Mouse (Mus musculus): Measurements from ENCODE around the gene Dock2. TPM values are rescaled to one million over a fixed set of nuclear protein-coding genes. Genes with fewer than 3 reads are reported as not detected.

Gene Dock2
- total and polyA plus RNA-seq, 3 experiments: 60.9 to 101 (median 77.9) TPM

- Histone ChIP-seq H3K27ac (ENCODE audit: control insufficient read depth, low read depth, low read length) (no peak overlapping the region), H3K79me2 (ENCODE audit: control insufficient read depth, insufficient read depth, low read length, poor library complexity) (peaks cover 44% of the 10 kb centered on the region), H3K9ac (ENCODE audit: control insufficient read depth, low read depth, low read length, poor library complexity, severe bottlenecking) (no peak overlapping the region), H3K4me1 (ENCODE audit: control insufficient read depth in 1 of 2, insufficient read depth in 2 of 2, low read length in 2 of 2) (peaks cover 25 to 36% of the 10 kb centered on the region in 2 experiments), H3K9me3 (replicated peaks; ENCODE audit: insufficient read depth, low read length) (no peaks in the 10 kb centered on the region), H3K27me3 (ENCODE audit: control insufficient read depth in 1 of 2, insufficient read depth in 2 of 2, low read length in 2 of 2) (no peaks in the 10 kb centered on the region), H3K36me3 (ENCODE audit: control insufficient read depth in 1 of 2, insufficient read depth in 2 of 2, low read length in 2 of 2) (peaks cover 28 to 56% of the 10 kb centered on the region in 2 experiments), H3K4me3 (ENCODE audit: control insufficient read depth in 1 of 2, insufficient read depth in 1 of 2, low read depth in 2 of 2, low read length in 2 of 2) (no peak overlapping the region)
- no peak for TF ChIP-seq ZMIZ1 (IDR thresholded peaks at IDR 0.05; ENCODE audit: low read depth, low read length)
- TF ChIP-seq TAL1 (IDR thresholded peaks at IDR 0.05; ENCODE audit: low read length): no peak
- TF ChIP-seq GABPA (IDR thresholded peaks at IDR 0.05; ENCODE audit: low read depth, low read length): no peak
- TF ChIP-seq ZC3H11A (IDR thresholded peaks at IDR 0.05; ENCODE audit: low read depth, low read length): no peak
- no peak for TF ChIP-seq EP300 (IDR thresholded peaks at IDR 0.05; ENCODE audit: low read depth in 1 of 2, low read length in 2 of 2)
- no peak for TF ChIP-seq SMC3 (IDR thresholded peaks at IDR 0.05; ENCODE audit: low read depth, low read length)
- TF ChIP-seq KAT2A (conservative IDR thresholded peaks at IDR 0.05; ENCODE audit: low read depth, low read length): no peak
- no peak for TF ChIP-seq RCOR1 (IDR thresholded peaks at IDR 0.05; ENCODE audit: low read depth, low read length)
- no peak for TF ChIP-seq ZKSCAN1 (IDR thresholded peaks at IDR 0.05; ENCODE audit: low read depth, low read length)
- no peak for TF ChIP-seq CHD1 (IDR thresholded peaks at IDR 0.05; ENCODE audit: low read depth, low read length)
- no peak for TF ChIP-seq MYB (IDR thresholded peaks at IDR 0.05; ENCODE audit: low read depth, low read length)
- no peak for TF ChIP-seq USF2 (IDR thresholded peaks at IDR 0.05; ENCODE audit: borderline replicate concordance in 1 of 2, insufficient read depth in 1 of 2, low read depth in 1 of 2, low read length in 2 of 2)
- TF ChIP-seq JUND (IDR thresholded peaks at IDR 0.05; ENCODE audit: low read depth, low read length): no peak
- TF ChIP-seq CTCF (IDR thresholded peaks at IDR 0.05 in 2 of 3, conservative IDR thresholded peaks at IDR 0.05 in 1 of 3; ENCODE audit: control insufficient read depth in 1 of 3, insufficient read depth in 1 of 3, low read depth in 2 of 3, low read length in 3 of 3, poor library complexity in 1 of 3, severe bottlenecking in 1 of 3): no peak
- no peak for TF ChIP-seq POLR2A (IDR thresholded peaks at IDR 0.05; ENCODE audit: control insufficient read depth in 1 of 2, insufficient read depth in 1 of 2, low read depth in 1 of 2, low read length in 2 of 2, poor library complexity in 1 of 2)
- TF ChIP-seq GATA1 (IDR thresholded peaks at IDR 0.05; ENCODE audit: low read depth, low read length): no peak
- no peak for TF ChIP-seq USF1 (IDR thresholded peaks at IDR 0.05; ENCODE audit: low read depth, low read length)
- TF ChIP-seq ETS1 (IDR thresholded peaks at IDR 0.05; ENCODE audit: low read depth, low read length): no peak
- TF ChIP-seq BHLHE40 (IDR thresholded peaks at IDR 0.05; ENCODE audit: borderline replicate concordance, low read depth, low read length): no peak
- no peak for DNase-seq (ENCODE audit: low read depth, low spot score)
These were observed 44.7 kb downstream of the Dock2 start for GRCm38 (mm10) chr11:34738945-34739344.

GRCm38 (mm10) chr11:34737193-34737592 lies 46.5 kb downstream of the Dock2 start:
- H3K27me3 ChIP-seq (ENCODE audit: control insufficient read depth in 1 of 2, insufficient read depth in 2 of 2, low read length in 2 of 2): no peaks in the 10 kb centered on the region
- peaks cover 25 to 36% of the 10 kb centered on the region in 2 experiments for H3K4me1 ChIP-seq (ENCODE audit: control insufficient read depth in 1 of 2, insufficient read depth in 2 of 2, low read length in 2 of 2)
- DNase-seq (ENCODE audit: low read depth, low spot score): peak; percentile 94
- H3K79me2 ChIP-seq (ENCODE audit: control insufficient read depth, insufficient read depth, low read length, poor library complexity): peaks cover 38% of the 10 kb centered on the region
- no peak overlapping the region for H3K4me3 ChIP-seq (ENCODE audit: control insufficient read depth in 1 of 2, insufficient read depth in 1 of 2, low read depth in 2 of 2, low read length in 2 of 2)
- peaks cover 24 to 56% of the 10 kb centered on the region in 2 experiments for H3K36me3 ChIP-seq (ENCODE audit: control insufficient read depth in 1 of 2, insufficient read depth in 2 of 2, low read length in 2 of 2)
- H3K9ac ChIP-seq (ENCODE audit: control insufficient read depth, low read depth, low read length, poor library complexity, severe bottlenecking): no peak overlapping the region
- peak overlapping the region; percentile 79 for H3K27ac ChIP-seq (ENCODE audit: control insufficient read depth, low read depth, low read length)
- H3K9me3 ChIP-seq (replicated peaks; ENCODE audit: insufficient read depth, low read length): no peaks in the 10 kb centered on the region
- TF ChIP-seq MXI1 (IDR thresholded peaks at IDR 0.05; ENCODE audit: low read depth, low read length) (peak; percentile 55; the same call in 1 of the 2 replicates), HCFC1 (IDR thresholded peaks at IDR 0.05; ENCODE audit: low read depth, low read length) (0 out of 2 replicates have a peak, but pooled peaks have one; percentile 43), JUND (IDR thresholded peaks at IDR 0.05; ENCODE audit: low read depth, low read length) (peak; percentile 74; the same call in 1 of the 2 replicates), ZC3H11A (IDR thresholded peaks at IDR 0.05; ENCODE audit: low read depth, low read length) (no peak), CHD1 (IDR thresholded peaks at IDR 0.05; ENCODE audit: low read depth, low read length) (no peak), POLR2AphosphoS2 (IDR thresholded peaks at IDR 0.05; ENCODE audit: low read length) (no peak), SIN3A (IDR thresholded peaks at IDR 0.05; ENCODE audit: low read length) (peak; percentile 90), NRF1 (IDR thresholded peaks at IDR 0.05; ENCODE audit: insufficient read depth, low read depth, low read length, poor library complexity, severe bottlenecking) (no peak), CTCF (IDR thresholded peaks at IDR 0.05 in 2 of 3, conservative IDR thresholded peaks at IDR 0.05 in 1 of 3; ENCODE audit: control insufficient read depth in 1 of 3, insufficient read depth in 1 of 3, low read depth in 2 of 3, low read length in 3 of 3, poor library complexity in 1 of 3, severe bottlenecking in 1 of 3) (no peak), CHD2 (IDR thresholded peaks at IDR 0.05; ENCODE audit: low read length) (no peak), RAD21 (IDR thresholded peaks at IDR 0.05; ENCODE audit: low read depth, low read length) (no peak), MAFK (IDR thresholded peaks at IDR 0.05; ENCODE audit: borderline replicate concordance, low read depth, low read length) (0 out of 2 replicates have a peak, but pooled peaks have one; percentile 9), BHLHE40 (IDR thresholded peaks at IDR 0.05; ENCODE audit: borderline replicate concordance, low read depth, low read length) (no peak; the same call in 1 of the 2 replicates), ELF1 (IDR thresholded peaks at IDR 0.05; ENCODE audit: low read depth, low read length) (no peak), TAL1 (IDR thresholded peaks at IDR 0.05; ENCODE audit: low read length) (peak; percentile 90), POLR2AphosphoS5 (IDR thresholded peaks at IDR 0.05; ENCODE audit: borderline replicate concordance, low read depth, low read length) (no peak), ZNF384 (IDR thresholded peaks at IDR 0.05; ENCODE audit: low read depth, low read length) (peak; percentile 95)

Data from MEL (cell line).